Mouse (Mus musculus) bone marrow macrophage, adult 2 months (primary cell): ENCODE measurements around the gene Cxcr5.

Experiments
- CTCF ChIP-seq: IDR thresholded peaks from 2 replicates; pipeline ENCODE4 v1.5.1; 2012; ENCODE audit warnings: low read depth, mild to moderate bottlenecking, low read length, moderate library complexity
- POLR2A ChIP-seq: IDR thresholded peaks from 2 replicates; pipeline ENCODE4 v1.6.1; 2012; ENCODE audit warnings: mild to moderate bottlenecking, low read depth, low read length, borderline replicate concordance

- no peak for TF ChIP-seq CTCF
- no peak for TF ChIP-seq POLR2A
Observed at GRCm38 (mm10) chr9:44598899-44599495, 37.3 kb upstream of the Cxcr5 start.
